Mouse (Mus musculus): ENCODE data around the gene Stk32b. TPM values are rescaled to one million over a fixed set of nuclear protein-coding genes. Genes with fewer than 3 reads are reported as not detected.

Gene Stk32b
- polyA plus RNA-seq, 1 experiment = not detected

- no peak for TF ChIP-seq GATA1 (IDR thresholded peaks at IDR 0.05; ENCODE audit: low read length)
These were observed 12.0 kb downstream of the Stk32b start for GRCm38 (mm10) chr5:37704962-37705361.

- TF ChIP-seq GATA1 (IDR thresholded peaks at IDR 0.05; ENCODE audit: low read length) = no peak
These were observed 17.2 kb downstream of the Stk32b start for GRCm38 (mm10) chr5:37699757-37700156.

GRCm38 (mm10) chr5:37697286-37697685, 19.7 kb downstream of the Stk32b start:
- TF ChIP-seq GATA1 (IDR thresholded peaks at IDR 0.05; ENCODE audit: low read length) = no peak

GRCm38 (mm10) chr5:37695773-37696172, 21.2 kb downstream of the Stk32b start:
- no peak for TF ChIP-seq GATA1 (IDR thresholded peaks at IDR 0.05; ENCODE audit: low read length)

- TF ChIP-seq GATA1 (IDR thresholded peaks at IDR 0.05; ENCODE audit: low read length) = no peak
These were observed 24.2 kb downstream of the Stk32b start for GRCm38 (mm10) chr5:37692759-37693158.

GRCm38 (mm10) chr5:37670781-37671180, 46.2 kb downstream of the Stk32b start:
- no peak for TF ChIP-seq GATA1 (IDR thresholded peaks at IDR 0.05; ENCODE audit: low read length)

- TF ChIP-seq GATA1 (IDR thresholded peaks at IDR 0.05; ENCODE audit: low read length) = no peak
These were observed 52.0 kb downstream of the Stk32b start for GRCm38 (mm10) chr5:37664962-37665361.

- TF ChIP-seq GATA1 (IDR thresholded peaks at IDR 0.05; ENCODE audit: low read length) = no peak
These were observed 57.8 kb downstream of the Stk32b start for GRCm38 (mm10) chr5:37659177-37659576.

GRCm38 (mm10) chr5:37657741-37658140, 59.2 kb downstream of the Stk32b start:
- no peak for TF ChIP-seq GATA1 (IDR thresholded peaks at IDR 0.05; ENCODE audit: low read length)

GRCm38 (mm10) chr5:37655208-37655607, 61.8 kb downstream of the Stk32b start:
- no peak for TF ChIP-seq GATA1 (IDR thresholded peaks at IDR 0.05; ENCODE audit: low read length)

GRCm38 (mm10) chr5:37650681-37651211, 66.2 kb downstream of the Stk32b start:
- TF ChIP-seq GATA1 (IDR thresholded peaks at IDR 0.05; ENCODE audit: low read length) = no peak

- no peak for TF ChIP-seq GATA1 (IDR thresholded peaks at IDR 0.05; ENCODE audit: low read length)
These were observed 66.8 kb downstream of the Stk32b start for GRCm38 (mm10) chr5:37650089-37650601.

GRCm38 (mm10) chr5:37644082-37644481, 72.9 kb downstream of the Stk32b start:
- TF ChIP-seq GATA1 (IDR thresholded peaks at IDR 0.05; ENCODE audit: low read length) = no peak

- TF ChIP-seq GATA1 (IDR thresholded peaks at IDR 0.05; ENCODE audit: low read length) = no peak
These were observed 74.5 kb downstream of the Stk32b start for GRCm38 (mm10) chr5:37642486-37642885.

GRCm38 (mm10) chr5:37634791-37635190, 82.2 kb downstream of the Stk32b start:
- TF ChIP-seq GATA1 (IDR thresholded peaks at IDR 0.05; ENCODE audit: low read length) = no peak

GRCm38 (mm10) chr5:37627437-37628163, 89.4 kb downstream of the Stk32b start:
- no peak for TF ChIP-seq GATA1 (IDR thresholded peaks at IDR 0.05; ENCODE audit: low read length)

- no peak for TF ChIP-seq GATA1 (IDR thresholded peaks at IDR 0.05; ENCODE audit: low read length)
These were observed 105.1 kb downstream of the Stk32b start for GRCm38 (mm10) chr5:37611874-37612273.

Measured in G1E-ER4 (cell line).